Mouse (Mus musculus) ES-E14 (cell line): ENCODE measurements around the gene Exo5.

Source experiments
- HCFC1 ChIP-seq: IDR thresholded peaks from 2 replicates; pipeline ENCODE4 v1.6.1; 2012; ENCODE audit warnings: low read length, inconsistent platforms, borderline replicate concordance; ENCODE audit not compliant: insufficient read depth
- MAFK ChIP-seq: IDR thresholded peaks from 2 replicates; pipeline ENCODE4 v1.6.1; 2014; ENCODE audit warnings: mild to moderate bottlenecking, low read depth, low read length, inconsistent platforms; ENCODE audit not compliant: insufficient read depth
- ZC3H11A ChIP-seq: IDR thresholded peaks from 2 replicates; pipeline ENCODE4 v1.6.1; 2012; ENCODE audit warnings: low read depth, mild to moderate bottlenecking, inconsistent platforms, low read length, borderline replicate concordance
- ZNF384 ChIP-seq: IDR thresholded peaks from 2 replicates; pipeline ENCODE4 v1.6.1; 2012; ENCODE audit warnings: low read depth, low read length, inconsistent platforms

- TF ChIP-seq ZNF384 (no peak), ZC3H11A (no peak), MAFK (no peak), HCFC1 (no peak)
Observed at GRCm38 (mm10) chr4:120886131-120886530, 38.7 kb downstream of the Exo5 start.
